Mouse (Mus musculus) olfactory bulb, adult 2 months (tissue): Measurements from ENCODE around the gene Ggn. TPM values are rescaled to one million over a fixed set of nuclear protein-coding genes. Genes with fewer than 3 reads are reported as not detected.
"Not testable (repeated sequence)": the region's sequence is repeated elsewhere in the genome, so short reads cannot be mapped to it uniquely, and the experiment has no call there.

Experiments
- H3K27ac ChIP-seq: fragments of 200-500 bp; 2 replicates; pipeline ENCODE4 v1.5.1; 2012; ENCODE audit warnings: low read depth, low read length; ENCODE audit not compliant: insufficient read depth
- H3K4me1 ChIP-seq: fragments of 200-500 bp; 2 replicates; pipeline ENCODE4 v1.6.1; 2012; ENCODE audit warnings: low read length; ENCODE audit not compliant: control insufficient read depth, insufficient read depth
- H3K4me3 ChIP-seq: fragments of 200-500 bp; 2 replicates; pipeline ENCODE4 v1.5.1; 2012; ENCODE audit warnings: mild to moderate bottlenecking, low read depth, low read length, moderate library complexity; ENCODE audit not compliant: insufficient read depth
- CTCF ChIP-seq: fragments of 200-500 bp; IDR thresholded peaks from 2 replicates; pipeline ENCODE4 v1.5.1; 2012; ENCODE audit warnings: low read depth, mild to moderate bottlenecking, low read length, moderate library complexity; ENCODE audit not compliant: insufficient read depth
- POLR2A ChIP-seq: fragments of 200-500 bp; IDR thresholded peaks from 2 replicates; pipeline ENCODE4 v1.6.1; 2012; ENCODE audit warnings: mild to moderate bottlenecking, low read depth, low read length, moderate library complexity; ENCODE audit not compliant: insufficient read depth
- WGBS: fragments of 180-500 bp; shearing (Covaris S2); methylation state at CpG from one replicate; pipeline ENCODE4 v1.1.7; 2018; 5-methylcytosine and 5-hydroxymethylcytosine counted together
- polyA plus RNA-seq: library from polyadenylated mRNA; stranded (reverse); fragments of >200 nt; gene quantifications from 2 replicates; pipeline ENCODE4 v1.2.4, GENCODE M21; 2012; ENCODE audit warnings: low replicate concordance; ENCODE audit not compliant: missing spikeins, insufficient read depth, insufficient read length

Gene Ggn
- polyA plus RNA-seq, 1 experiment, result not detected

GRCm38 (mm10) chr7:29137429-29137828 lies 32.6 kb upstream of the Ggn start:
- TF ChIP-seq POLR2A (no peak), CTCF (no peak)
- H3K4me1 ChIP-seq, result peaks cover 3% of the 10 kb centered on the region; the same call in 1 of the 2 replicates
- no peak overlapping the region for H3K4me3 ChIP-seq
- H3K27ac ChIP-seq, result no peak overlapping the region
- 58% methylated on average over 16 of the region's 16 CpGs for WGBS

DNA sequence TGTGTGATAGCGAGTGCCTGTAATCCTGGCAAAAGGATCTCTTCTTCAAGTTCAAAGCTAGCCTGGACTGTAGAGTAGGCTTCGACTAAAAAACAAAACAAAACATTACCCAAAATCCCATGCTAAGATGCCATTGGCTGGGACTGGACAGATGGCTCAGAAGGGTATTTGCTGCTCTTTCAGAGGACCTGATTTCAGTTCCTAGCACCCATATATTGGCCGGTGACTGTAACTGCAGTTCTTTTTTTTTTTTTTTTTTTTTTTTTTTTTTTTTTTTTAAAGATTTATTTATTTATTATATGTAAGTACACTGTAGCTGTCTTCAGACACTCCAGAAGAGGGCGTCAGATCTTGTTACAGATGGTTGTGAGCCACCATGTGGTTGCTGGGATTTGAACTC lies 30.8 kb upstream of the Ggn start:
- H3K27ac ChIP-seq, H3K4me3 ChIP-seq, H3K4me1 ChIP-seq: not testable (repeated sequence)
- 91% methylated on average over 3 of the region's 4 CpGs for WGBS

DNA sequence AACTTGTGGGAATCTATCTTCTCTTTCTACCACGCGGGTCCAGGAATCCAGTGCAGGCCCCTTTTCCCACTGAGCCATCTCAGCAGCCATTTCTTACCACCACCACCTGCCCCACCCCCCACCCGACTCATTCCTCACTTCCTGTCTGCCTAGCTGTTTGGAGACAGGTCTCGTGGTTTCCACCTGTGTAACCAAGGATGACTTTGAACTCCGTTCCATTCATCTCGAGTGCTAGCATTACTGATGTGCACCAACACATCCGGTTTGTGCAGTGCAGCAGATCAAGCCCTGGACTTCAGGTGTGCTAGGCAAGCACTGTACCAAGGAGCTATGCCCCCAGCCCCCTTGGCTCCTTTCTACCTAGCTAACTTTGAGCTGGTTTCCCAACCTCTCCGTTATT lies 28.6 kb upstream of the Ggn start:
- WGBS, result 88% methylated on average over 8 of the region's 8 CpGs
- TF ChIP-seq POLR2A (no peak), CTCF (no peak)
- H3K27ac ChIP-seq, result no peak overlapping the region
- H3K4me3 ChIP-seq, result no peak overlapping the region
- H3K4me1 ChIP-seq, result no peaks in the 10 kb centered on the region

DNA sequence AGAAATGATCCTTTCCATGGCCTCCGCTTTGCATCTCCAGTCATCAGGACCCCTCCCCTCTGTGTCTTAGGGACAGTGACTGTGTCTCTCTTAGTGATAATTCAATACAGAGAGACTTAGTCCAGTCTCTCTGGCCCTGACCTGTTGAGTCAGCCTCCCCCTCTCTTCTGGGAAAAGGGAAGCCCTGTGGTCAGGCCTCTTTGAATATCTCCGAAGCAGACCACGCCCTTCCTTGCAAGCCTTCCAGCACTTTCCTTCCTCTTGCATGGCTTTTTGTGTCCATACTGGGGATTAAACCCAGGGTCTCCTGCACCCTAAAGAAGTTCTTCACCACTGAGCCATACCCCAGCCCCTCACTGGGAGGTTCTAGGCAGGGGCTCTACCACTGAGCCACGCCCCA lies 26.0 kb upstream of the Ggn start:
- TF ChIP-seq CTCF (no peak), POLR2A (no peak)
- WGBS, result 96% methylated on average over 4 of the region's 4 CpGs
- Histone ChIP-seq H3K4me1 (no peaks in the 10 kb centered on the region), H3K4me3 (no peak overlapping the region), H3K27ac (no peak overlapping the region)

- 92% methylated on average over 7 of the region's 7 CpGs for WGBS
- Histone ChIP-seq H3K4me3 (no peak overlapping the region), H3K4me1 (peaks cover 6% of the 10 kb centered on the region; the same call in 1 of the 2 replicates), H3K27ac (no peak overlapping the region)
- TF ChIP-seq POLR2A, result no peak
- no peak for TF ChIP-seq CTCF
These were observed 23.2 kb upstream of the Ggn start for GRCm38 (mm10) chr7:29146625-29147367.

- TF ChIP-seq POLR2A (no peak), CTCF (no peak)
- 95% methylated on average over 15 of the region's 15 CpGs for WGBS
- H3K27ac ChIP-seq, result no peak overlapping the region
- H3K4me3 ChIP-seq, result no peak overlapping the region
- H3K4me1 ChIP-seq, result peaks cover 6% of the 10 kb centered on the region; the same call in 1 of the 2 replicates
These were observed 21.2 kb upstream of the Ggn start for GRCm38 (mm10) chr7:29148771-29149170.

DNA sequence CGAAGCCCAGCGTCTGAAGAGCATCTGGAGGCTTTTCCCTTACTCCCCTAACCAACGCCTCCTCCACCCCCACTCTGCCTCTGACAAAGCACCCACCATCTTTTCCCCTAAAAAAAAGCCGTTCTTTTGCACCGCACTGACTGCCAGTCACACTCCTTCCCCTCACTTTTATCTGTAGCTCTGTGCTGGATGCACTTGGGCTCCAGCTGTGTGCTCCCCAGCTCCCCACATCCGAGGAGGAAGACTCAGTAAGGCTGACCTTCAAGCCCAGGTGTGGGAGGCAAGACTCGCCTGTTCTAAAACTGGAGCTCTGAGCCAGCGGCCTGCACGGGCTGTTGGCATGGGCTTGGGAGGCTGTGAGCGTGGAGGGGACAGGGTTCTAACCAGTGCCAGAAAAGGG lies 18.5 kb upstream of the Ggn start:
- H3K4me3 ChIP-seq, result no peak overlapping the region
- 50% methylated on average over 10 of the region's 10 CpGs for WGBS
- H3K4me1 ChIP-seq, result peaks cover 16% of the 10 kb centered on the region
- no peak for TF ChIP-seq CTCF
- no peak for TF ChIP-seq POLR2A
- no peak overlapping the region for H3K27ac ChIP-seq

- no peak overlapping the region for H3K27ac ChIP-seq
- peaks cover 17% of the 10 kb centered on the region for H3K4me1 ChIP-seq
- no peak overlapping the region for H3K4me3 ChIP-seq
- WGBS, result 97% methylated on average over 14 of the region's 14 CpGs
- TF ChIP-seq CTCF, result no peak
- no peak for TF ChIP-seq POLR2A
These were observed 15.8 kb upstream of the Ggn start for GRCm38 (mm10) chr7:29154018-29154720.

DNA sequence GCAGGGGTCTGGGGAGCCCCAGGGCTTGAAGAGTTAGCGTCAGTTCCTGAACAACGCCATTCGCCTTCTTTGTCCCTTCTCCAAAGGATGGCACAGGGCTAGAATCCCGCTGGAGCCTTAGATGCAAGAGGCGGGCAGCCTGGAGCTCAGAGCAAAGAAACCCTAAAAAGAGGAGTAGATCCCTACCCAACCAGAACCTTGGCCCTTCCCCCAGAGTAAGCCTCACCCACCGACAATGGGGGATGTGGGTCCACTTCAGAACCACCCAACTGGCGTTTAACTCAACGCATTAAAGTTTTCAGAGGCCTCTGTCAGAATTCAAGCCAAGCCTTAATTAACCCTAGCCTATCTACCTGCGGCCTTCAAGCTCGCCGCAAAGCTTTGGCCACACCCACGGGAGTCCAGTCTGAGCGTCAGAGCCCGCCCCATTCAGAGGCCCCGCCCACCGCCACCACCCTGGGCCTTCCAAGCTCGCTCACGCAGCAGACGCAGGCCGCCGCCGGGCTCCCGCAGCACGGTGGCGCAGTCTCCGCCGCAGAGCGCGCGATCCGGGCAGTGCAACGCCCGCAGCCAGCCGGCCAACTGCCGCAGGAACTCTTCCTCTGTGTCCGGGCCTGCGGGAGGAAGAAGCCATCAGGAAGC lies 14.7 kb upstream of the Ggn start:
- WGBS, result 7% methylated on average over 37 of the region's 37 CpGs
- H3K27ac ChIP-seq, result peak overlapping the region; percentile 63
- H3K4me1 ChIP-seq, result peaks cover 17% of the 10 kb centered on the region
- peak overlapping the region; percentile 83 for H3K4me3 ChIP-seq
- TF ChIP-seq POLR2A, result peak; percentile 65
- TF ChIP-seq CTCF, result no peak
